Mouse (Mus musculus) stomach, postnatal 0 days (tissue): ENCODE data around the gene Sez6l. TPM values are rescaled to one million over a fixed set of nuclear protein-coding genes. Genes with fewer than 3 reads are reported as not detected.
A peak's percentile ranks its signal among the peaks of the same experiment; 100 is the strongest.

Experiments used
- ATAC-seq: fragments of 200-750 bp; cut with Nextera tagmentation; 2 replicates; pipeline ENCODE4 v1.8.0; 2017; ENCODE audit not compliant: low FRiP score, low TSS enrichment
- DNase-seq: peaks from one replicate; pipeline ENCODE4 v3.0.0-alpha.2; 2016; ENCODE audit warnings: low spot score
- H3K27ac ChIP-seq: fragments of 300-500 bp; sonication (generic); replicated peaks from 2 replicates; pipeline ENCODE4 v1.5.1; 2014; ENCODE audit warnings: mild to moderate bottlenecking, control low read depth
- H3K27me3 ChIP-seq: fragments of 300-500 bp; sonication (generic); 2 replicates; pipeline ENCODE4 v1.6.1; 2014; ENCODE audit warnings: low read length; ENCODE audit not compliant: control insufficient read depth, insufficient read depth
- H3K36me3 ChIP-seq: fragments of 300-500 bp; sonication (generic); 2 replicates; pipeline ENCODE4 v1.6.1; 2014; ENCODE audit warnings: low read length, mixed read lengths; ENCODE audit not compliant: control insufficient read depth, insufficient read depth
- H3K4me1 ChIP-seq: fragments of 300-500 bp; sonication (generic); replicated peaks from 2 replicates; pipeline ENCODE4 v1.6.1; 2014; ENCODE audit warnings: antibody characterized with exemption; ENCODE audit not compliant: control insufficient read depth, insufficient read depth
- H3K4me2 ChIP-seq: fragments of 300-500 bp; sonication (generic); replicated peaks from 2 replicates; pipeline ENCODE4 v1.6.1; 2014; ENCODE audit warnings: low read depth, mild to moderate bottlenecking, control low read depth, moderate library complexity
- H3K4me3 ChIP-seq: fragments of 300-500 bp; sonication (generic); 2 replicates; pipeline ENCODE4 v1.5.1; 2014; ENCODE audit warnings: low read depth, low read length, control low read depth
- H3K9ac ChIP-seq: fragments of 300-500 bp; sonication (generic); 2 replicates; pipeline ENCODE4 v1.6.1; 2014; ENCODE audit warnings: mild to moderate bottlenecking, low read length, control low read depth, mixed read lengths
- H3K9me3 ChIP-seq: fragments of 300-500 bp; sonication (generic); 2 replicates; pipeline ENCODE4 v1.6.1; 2016; ENCODE audit warnings: low read length; ENCODE audit not compliant: control insufficient read depth
- CTCF ChIP-seq: IDR thresholded peaks from 2 replicates; pipeline ENCODE4 v1.5.1; 2016; ENCODE audit warnings: antibody characterized with exemption, low read depth, mild to moderate bottlenecking, moderate library complexity
- EP300 ChIP-seq: optimal IDR thresholded peaks from 2 replicates; pipeline ENCODE3; 2016; ENCODE audit warnings: antibody characterized with exemption
- WGBS: fragments of 180-500 bp; shearing (Covaris S2); extraction: QIAGEN DNeasy Blood & Tissue Kit; methylation state at CpG from one replicate; pipeline ENCODE4 v1.1.7; 2014; 5-methylcytosine and 5-hydroxymethylcytosine counted together
- polyA plus RNA-seq: library from polyadenylated mRNA; unstranded; fragments of >200 nt; fragmentation: Nextera tagmentation; extraction: Ambion mirVana; gene quantifications from 2 replicates; pipeline ENCODE4 v1.2.1, GENCODE M21; 2015

Gene Sez6l
- polyA plus RNA-seq, 1 experiment from 2014 or later: 0.42 TPM

- Histone ChIP-seq H3K27me3 (no peaks in the 10 kb centered on the region), H3K4me2 (no peak overlapping the region), H3K4me3 (no peak overlapping the region), H3K9ac (no peak overlapping the region), H3K36me3 (no peaks in the 10 kb centered on the region), H3K9me3 (no peaks in the 10 kb centered on the region), H3K4me1 (no peaks in the 10 kb centered on the region), H3K27ac (no peak overlapping the region)
- no peak for ATAC-seq
- peak; percentile 79 for DNase-seq
- TF ChIP-seq EP300 (no peak), CTCF (peak; percentile 96)
- 3% methylated on average over 8 of the region's 8 CpGs for WGBS
Observed at GRCm38 (mm10) chr5:112433004-112433403, 144.0 kb downstream of the Sez6l start.

- H3K27me3 ChIP-seq: no peaks in the 10 kb centered on the region
- TF ChIP-seq CTCF (no peak), EP300 (no peak)
- no peaks in the 10 kb centered on the region for H3K36me3 ChIP-seq
- H3K4me1 ChIP-seq: no peaks in the 10 kb centered on the region
- H3K9me3 ChIP-seq: no peaks in the 10 kb centered on the region
- WGBS: 85% methylated on average over 5 of the region's 5 CpGs
- H3K9ac ChIP-seq: no peak overlapping the region
- H3K27ac ChIP-seq: no peak overlapping the region
- no peak overlapping the region for H3K4me3 ChIP-seq
- H3K4me2 ChIP-seq: no peak overlapping the region
- ATAC-seq: no peak
- DNase-seq: no peak
Observed at GRCm38 (mm10) chr5:112432033-112432432, 145.0 kb downstream of the Sez6l start.

- Histone ChIP-seq H3K27me3 (no peaks in the 10 kb centered on the region), H3K4me2 (0 out of 2 replicates have a peak overlapping the region, but pooled peaks have one; percentile 17), H3K27ac (no peak overlapping the region), H3K4me3 (no peak overlapping the region), H3K9ac (no peak overlapping the region), H3K9me3 (no peaks in the 10 kb centered on the region), H3K4me1 (no peaks in the 10 kb centered on the region), H3K36me3 (no peaks in the 10 kb centered on the region)
- ATAC-seq (no peak), DNase-seq (peak; percentile 34)
- WGBS: 26% methylated on average over 14 of the region's 14 CpGs
- TF ChIP-seq EP300 (no peak), CTCF (no peak)
Observed at GRCm38 (mm10) chr5:112431120-112431775, 145.7 kb downstream of the Sez6l start.

DNA sequence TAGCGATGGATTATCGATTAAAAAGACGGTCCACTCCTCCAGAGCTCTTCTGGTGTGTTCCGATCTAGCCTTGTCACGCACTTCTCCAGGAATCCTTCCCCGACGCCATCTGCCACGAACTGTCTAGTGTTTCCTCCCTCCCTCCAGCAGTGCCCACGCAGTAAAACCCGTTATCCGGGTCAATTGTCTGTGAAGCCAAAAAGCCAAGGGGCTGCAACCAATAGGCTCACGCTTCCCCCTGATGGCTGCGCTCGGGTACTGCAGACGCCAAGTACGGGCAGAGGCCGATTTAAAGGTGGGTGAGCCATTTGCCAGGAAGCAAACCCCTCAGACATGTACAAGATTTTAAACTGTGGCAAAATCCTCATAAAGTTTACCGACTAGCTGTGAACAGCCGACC, 148.0 kb downstream of the Sez6l start:
- Histone ChIP-seq H3K27me3 (no peaks in the 10 kb centered on the region), H3K9ac (no peak overlapping the region), H3K4me1 (no peaks in the 10 kb centered on the region), H3K4me3 (no peak overlapping the region), H3K36me3 (no peaks in the 10 kb centered on the region), H3K27ac (no peak overlapping the region), H3K9me3 (no peaks in the 10 kb centered on the region), H3K4me2 (no peak overlapping the region; the same call in 1 of the 2 replicates)
- 15% methylated on average over 19 of the region's 19 CpGs for WGBS
- TF ChIP-seq CTCF (peak; percentile 89), EP300 (no peak)
- peak; percentile 66 for DNase-seq
- ATAC-seq: peak; percentile 35; the same call in 1 of the 2 replicates

DNA sequence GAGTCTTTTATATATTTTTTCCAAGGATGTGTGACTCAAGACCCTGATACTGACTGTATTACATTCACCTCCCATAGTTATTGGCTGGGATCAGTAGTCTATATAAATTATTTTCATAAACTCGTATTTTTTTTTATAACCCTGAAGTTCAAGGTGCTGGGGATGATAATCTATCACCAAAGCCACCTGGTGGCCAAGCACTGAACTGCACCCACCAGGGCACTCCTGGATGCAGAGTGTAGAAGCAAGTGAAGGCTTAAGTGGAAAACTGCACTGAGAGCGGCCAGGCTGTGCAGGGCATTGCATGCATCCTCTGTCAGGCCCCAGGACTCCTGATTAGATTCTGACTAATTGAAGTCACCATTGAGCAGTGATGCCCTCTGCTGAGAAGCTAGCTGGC, 149.7 kb downstream of the Sez6l start:
- 48% methylated on average over 2 of the region's 2 CpGs for WGBS

GRCm38 (mm10) chr5:112426635-112427034, 150.3 kb downstream of the Sez6l start:
- ATAC-seq: no peak
- 84% methylated on average over 7 of the region's 7 CpGs for WGBS

More for the DNA sequence above, 149.7 kb downstream of the Sez6l start:
- no peak for ATAC-seq
- H3K27me3 ChIP-seq: no peaks in the 10 kb centered on the region
- no peak overlapping the region for H3K27ac ChIP-seq
- no peak overlapping the region for H3K4me3 ChIP-seq
- H3K4me1 ChIP-seq: no peaks in the 10 kb centered on the region
- no peak for TF ChIP-seq EP300
- TF ChIP-seq CTCF: peak; percentile 83
- no peak overlapping the region for H3K4me2 ChIP-seq
- H3K9me3 ChIP-seq: no peaks in the 10 kb centered on the region
- DNase-seq: peak; percentile 59
- H3K36me3 ChIP-seq: no peaks in the 10 kb centered on the region
- no peak overlapping the region for H3K9ac ChIP-seq

More at GRCm38 (mm10) chr5:112426635-112427034, 150.3 kb downstream of the Sez6l start:
- H3K9ac ChIP-seq: no peak overlapping the region
- no peak overlapping the region for H3K27ac ChIP-seq
- H3K4me3 ChIP-seq: no peak overlapping the region
- no peak for DNase-seq
- H3K9me3 ChIP-seq: no peaks in the 10 kb centered on the region
- H3K27me3 ChIP-seq: no peaks in the 10 kb centered on the region
- TF ChIP-seq EP300 (no peak), CTCF (no peak)
- no peaks in the 10 kb centered on the region for H3K4me1 ChIP-seq
- H3K4me2 ChIP-seq: no peak overlapping the region
- H3K36me3 ChIP-seq: no peaks in the 10 kb centered on the region
